Mouse (Mus musculus) C2C12 (cell line): ENCODE measurements around the gene Wwox. TPM values are rescaled to one million over a fixed set of nuclear protein-coding genes. Genes with fewer than 3 reads are reported as not detected.

Source experiments
- H3K27me3 ChIP-seq: one replicate; pipeline ENCODE4 v1.6.1; 2011; ENCODE audit not compliant: control insufficient read depth, insufficient read depth, insufficient read length
- H3K36me3 ChIP-seq: one replicate; pipeline ENCODE4 v1.6.1; 2011; ENCODE audit not compliant: control insufficient read depth, insufficient read depth
- H3K4me3 ChIP-seq: one replicate; pipeline ENCODE4 v1.5.1; 2011; ENCODE audit warnings: mild to moderate bottlenecking, control low read depth; ENCODE audit not compliant: poor library complexity, insufficient read depth, severe bottlenecking
- H3K79me2 ChIP-seq: one replicate; pipeline ENCODE4 v1.6.1; 2011; ENCODE audit not compliant: control insufficient read depth, insufficient read depth
- H3K79me3 ChIP-seq: one replicate; pipeline ENCODE4 v1.6.1; 2011; ENCODE audit warnings: low read depth, control low read depth
- H3ac ChIP-seq: one replicate; pipeline ENCODE3; 2011; ENCODE audit warnings: low read depth; ENCODE audit not compliant: control insufficient read depth, insufficient read length
- CEBPB ChIP-seq: IDR thresholded peaks from one replicate; pipeline ENCODE4 v1.6.1; 2011; ENCODE audit warnings: low read depth, mild to moderate bottlenecking, control low read depth, moderate library complexity
- CTCF ChIP-seq: IDR thresholded peaks from one replicate; pipeline ENCODE4 v1.5.1; 2011; ENCODE audit not compliant: control insufficient read depth, insufficient read depth, insufficient read length
- FOSL1 ChIP-seq: IDR thresholded peaks from one replicate; pipeline ENCODE4 v1.8.0; 2011; ENCODE audit warnings: mild to moderate bottlenecking, low read length; ENCODE audit not compliant: poor library complexity, insufficient read depth, severe bottlenecking
- MAX ChIP-seq: IDR thresholded peaks from one replicate; pipeline ENCODE4 v1.6.1; 2011; ENCODE audit warnings: mild to moderate bottlenecking, control low read depth
- MYOD1 ChIP-seq: IDR thresholded peaks from one replicate; pipeline ENCODE4 v1.6.1; 2011; ENCODE audit warnings: low read depth; ENCODE audit not compliant: control insufficient read depth, insufficient read length
- MYOG ChIP-seq: IDR thresholded peaks from one replicate; pipeline ENCODE4 v1.6.1; 2011; ENCODE audit not compliant: control insufficient read depth, insufficient read length; ENCODE audit errors: extremely low read depth
- USF1 ChIP-seq: IDR thresholded peaks from one replicate; pipeline ENCODE4 v1.6.1; 2011; ENCODE audit warnings: low read depth, mild to moderate bottlenecking, control low read depth, moderate library complexity
- polyA plus RNA-seq: library from polyadenylated mRNA; unstranded; fragments of >200 nt; fragmentation: generic; extraction: Trizol; gene quantifications from one replicate; pipeline ENCODE4 v1.2.1, GENCODE M21; 2012; ENCODE audit warnings: missing spikeins

The Wwox gene
- polyA plus RNA-seq, 1 experiment = 3.7 TPM

DNA sequence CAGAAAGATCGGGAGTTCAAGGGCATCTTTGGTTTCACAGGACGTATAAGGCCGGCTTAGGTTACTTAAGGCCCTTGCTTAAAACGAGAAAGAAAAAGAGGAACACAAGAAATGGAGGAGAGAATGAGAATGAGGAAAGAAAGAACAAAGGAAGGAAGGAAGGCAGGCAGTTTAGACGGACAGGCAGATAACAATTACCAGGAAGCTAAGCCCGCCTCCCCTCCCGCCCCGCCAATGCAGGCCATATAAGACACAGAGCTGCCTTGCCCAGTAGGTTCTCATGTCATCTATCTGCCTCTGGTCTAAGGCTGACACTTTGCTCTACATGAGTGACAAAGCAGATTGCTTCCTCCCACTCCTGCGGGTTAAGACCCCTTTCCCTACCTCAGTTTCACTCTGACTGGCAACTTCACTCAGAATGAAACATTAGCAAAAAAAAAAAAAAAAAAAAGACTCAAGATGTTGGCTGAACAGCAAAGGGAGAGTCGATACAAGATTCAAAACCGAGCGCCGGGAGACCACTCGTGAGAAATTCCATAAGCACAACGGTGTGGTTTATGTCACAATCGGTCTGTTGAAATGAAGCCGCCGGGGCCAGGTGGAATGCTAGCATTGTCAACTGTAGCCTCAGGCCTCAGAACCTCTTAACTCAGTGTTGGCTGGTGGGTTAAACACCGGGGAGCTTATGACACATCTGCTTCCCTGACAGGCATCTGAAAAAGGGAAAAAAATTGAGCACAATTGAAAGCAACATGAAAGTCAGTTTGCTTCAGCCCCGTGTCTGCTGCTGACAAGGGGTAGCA, 787.5 kb downstream of the Wwox start:
- Histone ChIP-seq H3K79me2 (no peaks in the 10 kb centered on the region), H3K4me3 (no peak overlapping the region), H3K79me3 (no peaks in the 10 kb centered on the region), H3K27me3 (no peaks in the 10 kb centered on the region), H3K36me3 (no peaks in the 10 kb centered on the region), H3ac (no peak overlapping the region)
- no peak for TF ChIP-seq CEBPB
- no peak for TF ChIP-seq CTCF
- TF ChIP-seq MYOG = no peak
- no peak for TF ChIP-seq MYOD1

DNA sequence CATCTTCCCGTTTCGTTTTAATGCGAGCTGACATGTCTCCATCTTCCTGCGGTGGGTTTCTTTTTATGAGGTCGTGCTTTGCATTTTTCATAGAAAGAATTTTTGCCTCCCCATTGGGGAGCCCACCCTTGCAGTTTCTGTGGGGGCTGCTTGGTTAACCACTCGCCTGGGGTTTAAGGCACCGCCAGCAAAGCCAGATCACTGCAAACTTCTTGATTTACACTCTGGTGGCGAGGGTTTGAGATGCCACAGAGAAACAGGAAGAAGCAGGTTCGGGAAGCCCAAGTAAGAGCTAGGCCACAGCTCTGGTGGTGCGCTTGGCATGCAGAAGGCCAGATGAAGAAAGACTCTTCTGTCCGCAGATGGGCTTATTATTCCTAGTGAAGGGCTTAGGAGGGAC, 789.4 kb downstream of the Wwox start:
- Histone ChIP-seq H3K79me3 (no peaks in the 10 kb centered on the region), H3K4me3 (no peak overlapping the region)

DNA sequence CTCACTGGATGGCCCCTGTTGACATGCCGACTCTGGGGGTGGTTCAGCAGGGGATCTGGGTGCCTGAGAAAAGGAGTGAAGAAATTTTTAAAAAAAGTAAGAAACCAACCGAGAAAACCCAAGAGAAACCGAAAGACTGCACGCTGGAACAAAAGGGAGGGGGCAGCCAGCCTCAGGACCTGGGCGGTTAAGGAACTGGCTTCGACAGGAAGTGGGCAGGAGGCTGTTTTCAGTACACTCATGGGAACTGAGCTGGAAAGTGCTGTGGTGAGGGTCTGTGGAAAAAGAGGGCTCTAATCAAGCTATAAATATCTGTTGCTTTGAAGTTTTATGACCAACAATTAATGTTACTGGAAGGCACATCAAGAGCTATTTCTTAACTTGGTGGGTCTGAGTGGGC, 794.6 kb downstream of the Wwox start:
- Histone ChIP-seq H3K4me3 (no peak overlapping the region), H3ac (no peak overlapping the region), H3K36me3 (no peaks in the 10 kb centered on the region), H3K27me3 (no peaks in the 10 kb centered on the region), H3K79me2 (no peaks in the 10 kb centered on the region), H3K79me3 (no peaks in the 10 kb centered on the region)
- TF ChIP-seq MYOG = no peak
- no peak for TF ChIP-seq MAX
- no peak for TF ChIP-seq USF1
- no peak for TF ChIP-seq MYOD1
- TF ChIP-seq CTCF = no peak
- TF ChIP-seq FOSL1 = no peak
- no peak for TF ChIP-seq CEBPB

More for the DNA sequence above, 789.4 kb downstream of the Wwox start:
- Histone ChIP-seq H3K36me3 (no peaks in the 10 kb centered on the region), H3K27me3 (no peaks in the 10 kb centered on the region), H3ac (no peak overlapping the region), H3K79me2 (no peaks in the 10 kb centered on the region)
- TF ChIP-seq USF1 (no peak), MYOG (no peak), CEBPB (no peak), MAX (no peak), CTCF (no peak), MYOD1 (no peak), FOSL1 (no peak)

- Histone ChIP-seq H3K79me2 (no peaks in the 10 kb centered on the region), H3K36me3 (no peaks in the 10 kb centered on the region), H3K79me3 (no peaks in the 10 kb centered on the region), H3ac (no peak overlapping the region), H3K4me3 (no peak overlapping the region), H3K27me3 (no peaks in the 10 kb centered on the region)
- TF ChIP-seq MYOD1 (no peak), MAX (no peak), CEBPB (no peak), CTCF (no peak), USF1 (no peak), FOSL1 (no peak)
Measured at GRCm38 (mm10) chr8:115237596-115237995, 798.1 kb downstream of the Wwox start.

DNA sequence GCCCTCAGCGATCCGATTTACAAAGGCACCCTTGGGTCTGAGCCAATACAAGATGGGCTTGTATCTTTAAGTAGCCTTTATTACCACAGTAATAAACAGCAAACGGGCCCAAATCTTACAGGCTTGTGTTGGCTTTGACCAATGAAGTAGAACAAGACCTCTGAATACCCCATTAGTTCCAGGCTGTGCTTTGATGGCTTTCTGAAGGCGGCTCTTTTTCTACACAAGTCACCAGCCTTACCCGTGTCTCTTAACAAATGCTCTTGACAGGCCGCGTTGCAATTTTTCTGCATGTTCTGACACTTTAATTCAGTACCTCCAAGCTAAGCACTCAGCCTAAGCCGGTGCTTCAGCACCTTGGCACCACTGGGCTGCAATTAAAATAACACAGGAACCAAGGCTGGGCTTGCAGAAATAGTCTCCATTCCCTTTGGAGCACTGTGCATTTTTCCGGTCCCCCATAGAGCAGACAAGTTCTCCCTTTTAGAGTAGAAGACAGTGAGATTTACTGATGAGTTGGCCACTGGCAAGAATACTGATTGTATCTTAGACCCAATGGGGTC, 804.1 kb downstream of the Wwox start:
- Histone ChIP-seq H3K4me3 (no peak overlapping the region), H3ac (no peak overlapping the region), H3K79me3 (no peaks in the 10 kb centered on the region), H3K36me3 (no peaks in the 10 kb centered on the region), H3K27me3 (no peaks in the 10 kb centered on the region), H3K79me2 (no peaks in the 10 kb centered on the region)
- TF ChIP-seq MAX = no peak
- no peak for TF ChIP-seq MYOD1
- TF ChIP-seq CTCF = no peak
- TF ChIP-seq FOSL1 = no peak
- no peak for TF ChIP-seq CEBPB

- no peak overlapping the region for H3ac ChIP-seq
- H3K4me3 ChIP-seq = no peak overlapping the region
- no peak for TF ChIP-seq FOSL1
- no peak for TF ChIP-seq CEBPB
- TF ChIP-seq USF1 = no peak
- no peak for TF ChIP-seq CTCF
- no peak for TF ChIP-seq MAX
- no peak for TF ChIP-seq MYOD1
- TF ChIP-seq MYOG = no peak
- no peaks in the 10 kb centered on the region for H3K36me3 ChIP-seq
- no peaks in the 10 kb centered on the region for H3K79me2 ChIP-seq
- H3K79me3 ChIP-seq = no peaks in the 10 kb centered on the region
- H3K27me3 ChIP-seq = no peaks in the 10 kb centered on the region
Measured at GRCm38 (mm10) chr8:115249688-115250366, 810.4 kb downstream of the Wwox start.
